Mouse (Mus musculus): Measurements from ENCODE around the gene Hnrnpul1.

The Hnrnpul1 gene

DNA sequence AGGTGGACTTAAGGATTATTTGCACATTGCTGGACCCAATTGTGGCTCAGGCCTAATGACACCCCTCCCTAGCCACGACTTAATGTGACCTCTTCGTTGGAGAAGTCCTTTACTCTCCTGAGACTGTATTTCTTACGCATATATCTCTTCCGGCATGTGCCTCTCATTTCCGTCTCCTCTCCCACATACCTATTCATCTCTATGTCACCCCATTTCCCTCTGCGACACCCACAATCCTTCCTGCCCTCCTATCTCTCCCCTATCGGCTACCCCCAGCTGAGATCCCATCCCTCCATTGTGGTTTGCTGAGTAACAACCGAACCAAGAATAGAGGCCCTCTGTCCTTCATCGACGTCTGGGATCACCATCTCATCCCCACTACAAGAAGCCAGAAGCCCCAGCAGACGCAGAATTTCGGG, 64.9 kb downstream of the Hnrnpul1 start:
- in situ Hi-C loops (cut with MboI) = no loop called here

- in situ Hi-C loops (cut with MboI) = no loop called here
Measured at GRCm38 (mm10) chr7:25688810-25689586, 65.6 kb downstream of the Hnrnpul1 start.

GRCm38 (mm10) chr7:25687811-25688401, 66.7 kb downstream of the Hnrnpul1 start:
- in situ Hi-C loops (cut with MboI) = no loop called here

GRCm38 (mm10) chr7:25686680-25687531, 67.7 kb downstream of the Hnrnpul1 start, which contains the start of gene Tgfb1:
TSS of gene Tgfb1 (plus strand) at chr7:25687002.
- in situ Hi-C loops (cut with MboI) = no loop called here

GRCm38 (mm10) chr7:25685926-25686470, 68.6 kb downstream of the Hnrnpul1 start:
- in situ Hi-C loops (cut with MboI) = no loop called here

- in situ Hi-C loops (cut with MboI) = no loop called here
Measured at GRCm38 (mm10) chr7:25684659-25685058, 69.9 kb downstream of the Hnrnpul1 start.

GRCm38 (mm10) chr7:25683474-25684180, 70.9 kb downstream of the Hnrnpul1 start:
- in situ Hi-C loops (cut with MboI) = no loop called here

GRCm38 (mm10) chr7:25681341-25682231, 73.0 kb downstream of the Hnrnpul1 start:
- in situ Hi-C loops (cut with MboI) = no loop called here

- in situ Hi-C loops (cut with MboI) = no loop called here
Measured at GRCm38 (mm10) chr7:25680514-25681258, 73.9 kb downstream of the Hnrnpul1 start, which contains the start of gene B9d2. TSS of gene B9d2 (plus strand) at chr7:25680780.

DNA sequence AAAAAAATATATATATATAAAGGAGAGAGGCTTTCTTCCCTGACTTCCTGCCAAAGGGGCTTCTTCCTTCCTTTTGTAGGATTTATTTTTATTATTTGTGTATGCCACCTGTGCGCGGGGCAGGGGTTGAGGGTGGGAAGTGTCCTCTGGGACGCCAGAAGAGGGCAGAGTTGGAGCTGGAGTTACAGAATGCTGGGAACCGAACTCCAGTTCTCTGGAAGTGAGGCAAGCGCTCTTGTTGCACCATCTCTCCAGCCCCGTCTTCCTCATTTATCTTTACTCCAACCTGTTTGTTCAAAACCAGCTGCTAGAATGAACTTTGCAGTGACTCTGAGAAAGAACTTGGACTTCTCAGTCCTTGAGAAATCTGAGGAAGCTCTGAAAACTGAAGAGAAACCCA, 74.6 kb downstream of the Hnrnpul1 start:
- in situ Hi-C loops (cut with MboI) = no loop called here

DNA sequence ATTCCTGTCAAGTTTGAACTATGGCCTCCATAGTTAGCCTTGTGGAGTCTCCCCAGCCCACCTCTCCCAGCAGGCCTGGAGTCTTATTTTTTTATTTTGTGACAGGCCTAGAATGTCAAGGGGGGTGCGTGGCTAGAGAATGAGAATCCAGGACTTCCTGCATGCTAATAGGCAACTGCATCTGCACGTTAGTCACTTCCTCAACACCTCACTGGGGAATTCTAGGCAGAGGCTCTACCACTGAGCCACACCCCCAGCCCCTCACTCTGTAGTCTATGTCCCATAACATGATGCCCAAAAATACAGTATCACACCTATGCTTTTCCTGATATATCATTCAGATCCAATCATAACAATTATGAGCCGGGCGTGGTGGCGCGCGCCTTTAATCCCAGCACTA, 77.5 kb downstream of the Hnrnpul1 start:
- in situ Hi-C loops (cut with MboI) = no loop called here

GRCm38 (mm10) chr7:25676085-25676781, 78.3 kb downstream of the Hnrnpul1 start:
- in situ Hi-C loops (cut with MboI) = no loop called here

DNA sequence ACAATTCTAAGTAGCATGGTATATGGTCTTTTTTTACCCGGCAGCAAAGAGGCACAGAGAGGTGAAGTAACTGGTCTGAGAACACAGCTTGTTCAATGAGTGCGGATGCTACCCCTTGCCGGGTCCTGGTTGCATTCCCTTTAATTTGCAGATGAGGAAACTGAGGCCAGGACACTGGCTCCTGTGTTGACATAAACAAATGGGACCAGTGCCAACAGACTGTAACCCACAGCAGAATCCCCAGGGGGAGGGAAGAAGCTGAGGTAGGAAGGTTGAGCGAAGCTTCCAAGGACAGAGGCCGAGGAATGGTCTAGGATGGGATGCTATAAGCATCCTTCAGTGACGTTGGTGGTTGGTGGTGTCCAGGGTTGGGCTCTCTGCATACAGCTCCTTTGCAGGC, 79.2 kb downstream of the Hnrnpul1 start:
- in situ Hi-C loops (cut with MboI) = no loop called here

DNA sequence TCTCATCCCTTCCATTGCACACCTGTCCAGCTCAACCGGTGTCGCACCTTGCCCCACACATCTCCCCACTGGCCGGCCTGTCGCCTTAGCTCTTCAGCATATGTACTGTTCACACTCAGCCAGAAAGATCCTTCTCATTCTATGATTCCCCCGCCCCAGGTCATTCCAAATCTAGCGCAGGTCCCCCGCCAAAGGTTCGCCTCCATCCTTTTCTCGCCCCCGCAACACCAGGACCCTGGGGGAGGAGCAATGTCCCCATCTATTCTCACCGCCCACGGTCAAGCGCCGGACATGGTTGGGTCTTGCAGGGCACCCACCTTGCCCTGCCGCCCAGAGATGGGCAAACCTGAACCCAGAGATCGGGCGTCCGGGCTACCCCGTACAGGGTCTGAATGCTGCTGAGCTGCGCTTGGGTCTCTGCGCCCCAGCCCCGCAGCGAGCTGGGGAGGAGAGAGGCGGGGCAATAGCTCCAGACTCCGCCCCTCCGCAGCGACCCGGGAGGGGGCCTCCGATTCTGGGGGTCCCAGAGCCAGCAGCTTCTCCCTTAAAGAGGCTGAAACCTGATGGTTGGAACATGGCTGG, 79.7 kb downstream of the Hnrnpul1 start, which contains the start of gene Tmem91:
Gene Tmem91, minus strand, starts transcription at position 448 of the 582 bp plus-strand sequence.
- in situ Hi-C loops (cut with MboI) = no loop called here

DNA sequence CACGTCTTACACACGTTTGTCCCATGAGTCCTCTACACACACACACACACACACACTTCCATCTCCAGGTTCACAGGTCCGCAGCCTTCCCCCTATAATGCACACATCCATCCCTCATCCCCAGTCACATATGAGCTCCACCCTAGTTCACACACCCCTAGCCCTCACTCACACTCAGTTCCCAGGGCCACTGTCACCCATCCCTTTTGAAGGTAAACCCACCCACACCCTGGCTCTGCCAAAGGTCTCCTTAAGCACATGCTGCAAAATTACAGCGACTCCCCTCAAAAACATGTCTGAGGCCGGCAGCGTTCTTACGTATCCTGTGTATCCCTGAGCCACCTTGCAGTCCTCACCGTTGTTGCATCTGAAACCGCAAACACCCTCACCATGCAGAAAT, 80.3 kb downstream of the Hnrnpul1 start:
- in situ Hi-C loops (cut with MboI) = no loop called here

DNA sequence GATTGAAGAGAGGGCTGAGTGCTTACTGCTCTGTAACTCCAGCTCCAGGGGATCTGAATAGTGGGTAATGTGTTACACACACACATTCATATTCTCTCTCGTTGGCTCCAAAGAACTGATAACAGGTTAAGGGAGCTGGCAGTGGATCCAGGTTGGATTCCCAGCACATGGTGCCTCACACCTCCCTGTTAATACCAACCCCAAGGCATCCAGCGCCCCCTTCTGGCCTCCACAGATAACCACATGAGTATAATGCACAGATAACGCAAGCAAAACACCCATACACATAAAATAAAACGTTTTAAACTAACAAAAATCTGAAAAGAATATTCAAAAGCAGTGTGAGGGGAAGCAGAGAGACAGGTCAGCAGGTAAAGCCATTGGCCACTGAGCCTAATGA, 82.1 kb downstream of the Hnrnpul1 start:
- in situ Hi-C loops (cut with MboI) = no loop called here

- in situ Hi-C loops (cut with MboI) = no loop called here
Measured at GRCm38 (mm10) chr7:25671686-25672085, 82.9 kb downstream of the Hnrnpul1 start.
